Mouse (Mus musculus): Measurements from ENCODE around the gene Isyna1.

- TF ChIP-seq CTCF (IDR thresholded peaks at IDR 0.05 in 2 of 3, conservative IDR thresholded peaks at IDR 0.05 in 1 of 3; ENCODE audit: control insufficient read depth in 1 of 3, insufficient read depth in 1 of 3, low read depth in 2 of 3, low read length in 3 of 3, poor library complexity in 1 of 3, severe bottlenecking in 1 of 3): peak; percentile 93 to 99 (median 98)
- TF ChIP-seq RAD21 (IDR thresholded peaks at IDR 0.05; ENCODE audit: low read depth, low read length): peak; percentile 92
- TF ChIP-seq USF2 (IDR thresholded peaks at IDR 0.05; ENCODE audit: borderline replicate concordance in 1 of 2, insufficient read depth in 1 of 2, low read depth in 1 of 2, low read length in 2 of 2): no peak
These were observed 17.7 kb downstream of the Isyna1 start for GRCm38 (mm10) chr8:70611849-70612248.

Measured in MEL (cell line).